Mouse (Mus musculus): ENCODE results near the gene Otud7b. TPM values are rescaled to one million over a fixed set of nuclear protein-coding genes. Genes with fewer than 3 reads are reported as not detected.
A peak's percentile ranks its signal among the peaks of the same experiment; 100 is the strongest.

Gene Otud7b
- polyA plus RNA-seq, 1 experiment = 19.9 TPM

GRCm38 (mm10) chr3:96118142-96118541 is 13.8 kb downstream of the Otud7b start:
- H3K4me1 ChIP-seq (ENCODE audit: control insufficient read depth, insufficient read depth, low read length) = peaks cover 4% of the 10 kb centered on the region
- H3K4me3 ChIP-seq (ENCODE audit: insufficient read depth, low read length) = no peak overlapping the region
- TF ChIP-seq POLR2A (IDR thresholded peaks at IDR 0.05; ENCODE audit: extremely low read depth, insufficient read depth, low read length) (no peak), CTCF (IDR thresholded peaks at IDR 0.05; ENCODE audit: extremely low read depth, insufficient read depth, low read length) (no peak)
- no peak overlapping the region for H3K27ac ChIP-seq (ENCODE audit: insufficient read depth, low read length)

- Histone ChIP-seq H3K4me1 (ENCODE audit: control insufficient read depth, insufficient read depth, low read length) (peaks cover 4% of the 10 kb centered on the region), H3K4me3 (ENCODE audit: insufficient read depth, low read length) (no peak overlapping the region), H3K27ac (ENCODE audit: insufficient read depth, low read length) (no peak overlapping the region)
- no peak for TF ChIP-seq CTCF (IDR thresholded peaks at IDR 0.05; ENCODE audit: extremely low read depth, insufficient read depth, low read length)
- no peak for TF ChIP-seq POLR2A (IDR thresholded peaks at IDR 0.05; ENCODE audit: extremely low read depth, insufficient read depth, low read length)
These were observed 14.4 kb downstream of the Otud7b start for GRCm38 (mm10) chr3:96118702-96119101.

- no peaks in the 10 kb centered on the region for H3K4me1 ChIP-seq (ENCODE audit: control insufficient read depth, insufficient read depth, low read length)
- TF ChIP-seq CTCF (IDR thresholded peaks at IDR 0.05; ENCODE audit: extremely low read depth, insufficient read depth, low read length) = no peak
- TF ChIP-seq POLR2A (IDR thresholded peaks at IDR 0.05; ENCODE audit: extremely low read depth, insufficient read depth, low read length) = no peak
- no peak overlapping the region for H3K4me3 ChIP-seq (ENCODE audit: insufficient read depth, low read length)
- no peak overlapping the region for H3K27ac ChIP-seq (ENCODE audit: insufficient read depth, low read length)
These were observed 19.9 kb downstream of the Otud7b start for GRCm38 (mm10) chr3:96124235-96124634.

- TF ChIP-seq CTCF (IDR thresholded peaks at IDR 0.05; ENCODE audit: extremely low read depth, insufficient read depth, low read length) (no peak), POLR2A (IDR thresholded peaks at IDR 0.05; ENCODE audit: extremely low read depth, insufficient read depth, low read length) (no peak)
- no peak overlapping the region for H3K27ac ChIP-seq (ENCODE audit: insufficient read depth, low read length)
- no peak overlapping the region for H3K4me3 ChIP-seq (ENCODE audit: insufficient read depth, low read length)
These were observed 23.8 kb downstream of the Otud7b start for GRCm38 (mm10) chr3:96128128-96128527.

GRCm38 (mm10) chr3:96132478-96132877 is 28.2 kb downstream of the Otud7b start:
- no peak overlapping the region for H3K27ac ChIP-seq (ENCODE audit: insufficient read depth, low read length)
- no peaks in the 10 kb centered on the region for H3K4me1 ChIP-seq (ENCODE audit: control insufficient read depth, insufficient read depth, low read length)
- H3K4me3 ChIP-seq (ENCODE audit: insufficient read depth, low read length) = no peak overlapping the region
- TF ChIP-seq POLR2A (IDR thresholded peaks at IDR 0.05; ENCODE audit: extremely low read depth, insufficient read depth, low read length) (no peak), CTCF (IDR thresholded peaks at IDR 0.05; ENCODE audit: extremely low read depth, insufficient read depth, low read length) (no peak)

More at GRCm38 (mm10) chr3:96128128-96128527, 23.8 kb downstream of the Otud7b start:
- H3K4me1 ChIP-seq (ENCODE audit: control insufficient read depth, insufficient read depth, low read length) = no peaks in the 10 kb centered on the region

GRCm38 (mm10) chr3:96133327-96133905 is 29.1 kb downstream of the Otud7b start:
- TF ChIP-seq CTCF (IDR thresholded peaks at IDR 0.05; ENCODE audit: extremely low read depth, insufficient read depth, low read length) = no peak
- TF ChIP-seq POLR2A (IDR thresholded peaks at IDR 0.05; ENCODE audit: extremely low read depth, insufficient read depth, low read length) = no peak
- Histone ChIP-seq H3K27ac (ENCODE audit: insufficient read depth, low read length) (no peak overlapping the region), H3K4me1 (ENCODE audit: control insufficient read depth, insufficient read depth, low read length) (no peaks in the 10 kb centered on the region), H3K4me3 (ENCODE audit: insufficient read depth, low read length) (no peak overlapping the region)

GRCm38 (mm10) chr3:96135011-96135410 is 30.7 kb downstream of the Otud7b start:
- Histone ChIP-seq H3K4me1 (ENCODE audit: control insufficient read depth, insufficient read depth, low read length) (no peaks in the 10 kb centered on the region), H3K4me3 (ENCODE audit: insufficient read depth, low read length) (no peak overlapping the region), H3K27ac (ENCODE audit: insufficient read depth, low read length) (no peak overlapping the region)
- TF ChIP-seq CTCF (IDR thresholded peaks at IDR 0.05; ENCODE audit: extremely low read depth, insufficient read depth, low read length) (no peak), POLR2A (IDR thresholded peaks at IDR 0.05; ENCODE audit: extremely low read depth, insufficient read depth, low read length) (no peak)

- TF ChIP-seq CTCF (IDR thresholded peaks at IDR 0.05; ENCODE audit: extremely low read depth, insufficient read depth, low read length) (peak; percentile 47), POLR2A (IDR thresholded peaks at IDR 0.05; ENCODE audit: extremely low read depth, insufficient read depth, low read length) (no peak)
These were observed 43.6 kb downstream of the Otud7b start for GRCm38 (mm10) chr3:96147950-96148349.

GRCm38 (mm10) chr3:96151836-96152235 is 47.5 kb downstream of the Otud7b start:
- TF ChIP-seq POLR2A (IDR thresholded peaks at IDR 0.05; ENCODE audit: extremely low read depth, insufficient read depth, low read length) (no peak), CTCF (IDR thresholded peaks at IDR 0.05; ENCODE audit: extremely low read depth, insufficient read depth, low read length) (no peak)
- no peak overlapping the region for H3K4me3 ChIP-seq (ENCODE audit: insufficient read depth, low read length)
- H3K27ac ChIP-seq (ENCODE audit: insufficient read depth, low read length) = no peak overlapping the region
- no peaks in the 10 kb centered on the region for H3K4me1 ChIP-seq (ENCODE audit: control insufficient read depth, insufficient read depth, low read length)

More at GRCm38 (mm10) chr3:96147950-96148349, 43.6 kb downstream of the Otud7b start:
- Histone ChIP-seq H3K27ac (ENCODE audit: insufficient read depth, low read length) (no peak overlapping the region), H3K4me3 (ENCODE audit: insufficient read depth, low read length) (no peak overlapping the region), H3K4me1 (ENCODE audit: control insufficient read depth, insufficient read depth, low read length) (no peaks in the 10 kb centered on the region)

- H3K4me3 ChIP-seq (ENCODE audit: insufficient read depth, low read length) = no peak overlapping the region
- H3K27ac ChIP-seq (ENCODE audit: insufficient read depth, low read length) = no peak overlapping the region
- TF ChIP-seq CTCF (IDR thresholded peaks at IDR 0.05; ENCODE audit: extremely low read depth, insufficient read depth, low read length) (no peak), POLR2A (IDR thresholded peaks at IDR 0.05; ENCODE audit: extremely low read depth, insufficient read depth, low read length) (no peak)
- no peaks in the 10 kb centered on the region for H3K4me1 ChIP-seq (ENCODE audit: control insufficient read depth, insufficient read depth, low read length)
These were observed 48.3 kb downstream of the Otud7b start for GRCm38 (mm10) chr3:96152611-96153010.
